Mouse (Mus musculus): ENCODE measurements around the gene Hgd.

The Hgd gene

GRCm38 (mm10) chr16:37579994-37580393 lies at the start of gene Hgd:
Hgd (plus strand) TSS chr16:37580153.
- CTCF ChIA-PET = no interaction called here

- CTCF ChIA-PET = interaction anchor here (0.7 to 1.1 kb wide), 2 partner anchors 25 to 1033 kb away, joined by 3 to 10 read pairs; no protein-coding TSS in a partner anchor
These were observed 49.8 kb upstream of the Hgd start for GRCm38 (mm10) chr16:37530170-37530569.

GRCm38 (mm10) chr16:37532046-37532445 lies 47.9 kb upstream of the Hgd start:
- CTCF ChIA-PET = interaction anchor here (0.7 kb wide), 1 partner anchor 56 kb away, joined by 9 read pairs; no protein-coding TSS in a partner anchor

GRCm38 (mm10) chr16:37533369-37534068 lies 46.4 kb upstream of the Hgd start:
- CTCF ChIA-PET = no interaction called here

GRCm38 (mm10) chr16:37539240-37539610 lies 40.7 kb upstream of the Hgd start:
- CTCF ChIA-PET = no interaction called here

GRCm38 (mm10) chr16:37539611-37540580 lies 40.1 kb upstream of the Hgd start, which contains the start of the genes Gtf2e1 and Rabl3:
Gtf2e1 (minus strand) TSS chr16:37539789.
Rabl3 (plus strand) TSS chr16:37539885.
- CTCF ChIA-PET = no interaction called here

- CTCF ChIA-PET = no interaction called here
These were observed 39.2 kb upstream of the Hgd start for GRCm38 (mm10) chr16:37540776-37541175.

GRCm38 (mm10) chr16:37546312-37546711 lies 33.6 kb upstream of the Hgd start:
- CTCF ChIA-PET = no interaction called here

GRCm38 (mm10) chr16:37550266-37550665 lies 29.7 kb upstream of the Hgd start:
- CTCF ChIA-PET = no interaction called here

- CTCF ChIA-PET = interaction anchor here (0.6 kb wide), 1 partner anchor 41 kb away, joined by 5 read pairs; no protein-coding TSS in a partner anchor
These were observed 29.0 kb upstream of the Hgd start for GRCm38 (mm10) chr16:37550981-37551380.

GRCm38 (mm10) chr16:37552824-37553223 lies 27.1 kb upstream of the Hgd start:
- CTCF ChIA-PET = no interaction called here

- CTCF ChIA-PET = no interaction called here
These were observed 17.5 kb upstream of the Hgd start for GRCm38 (mm10) chr16:37562414-37562813.

GRCm38 (mm10) chr16:37562961-37563360 lies 17.0 kb upstream of the Hgd start:
- CTCF ChIA-PET = no interaction called here

GRCm38 (mm10) chr16:37565117-37565516 lies 14.8 kb upstream of the Hgd start:
- CTCF ChIA-PET = no interaction called here

- CTCF ChIA-PET = no interaction called here
These were observed 13.8 kb upstream of the Hgd start for GRCm38 (mm10) chr16:37566107-37566506.

GRCm38 (mm10) chr16:37567113-37568050 lies 12.6 kb upstream of the Hgd start:
- CTCF ChIA-PET = no interaction called here

GRCm38 (mm10) chr16:37571554-37571953 lies 8.4 kb upstream of the Hgd start:
- CTCF ChIA-PET = no interaction called here

- CTCF ChIA-PET = interaction anchor here (0.6 kb wide), 2 partner anchors 13 to 43 kb away, joined by 3 to 9 read pairs; no protein-coding TSS in a partner anchor
These were observed 7.7 kb upstream of the Hgd start for GRCm38 (mm10) chr16:37572117-37572754.

- CTCF ChIA-PET = no interaction called here
These were observed 6.9 kb upstream of the Hgd start for GRCm38 (mm10) chr16:37573061-37573460.

- CTCF ChIA-PET = no interaction called here
These were observed 4.6 kb upstream of the Hgd start for GRCm38 (mm10) chr16:37575325-37575724.

GRCm38 (mm10) chr16:37579591-37579990 lies 362 bp upstream of the Hgd start:
- CTCF ChIA-PET = no interaction called here
